Mouse (Mus musculus): ENCODE data around the gene Atp8b2. TPM values are rescaled to one million over a fixed set of nuclear protein-coding genes. Genes with fewer than 3 reads are reported as not detected.

Gene Atp8b2
- total and polyA plus RNA-seq, 3 experiments = 0.04 to 0.66 TPM; not detected in 1

- peaks cover 23% of the 10 kb centered on the region for H3K27me3 ChIP-seq (ENCODE audit: insufficient read depth, low read length)
Observed at GRCm38 (mm10) chr3:89907846-89908245, 55.5 kb downstream of the Atp8b2 start.

GRCm38 (mm10) chr3:89899511-89899908 is 63.8 kb downstream of the Atp8b2 start:
- DNase-seq (ENCODE audit: low spot score) = no peak
- no peak for TF ChIP-seq CTCF (IDR thresholded peaks at IDR 0.05; ENCODE audit: low read depth, low read length)
- no peak for TF ChIP-seq GATA2 (IDR thresholded peaks at IDR 0.05; ENCODE audit: borderline replicate concordance, low read depth, low read length)
- TF ChIP-seq GATA1 (IDR thresholded peaks at IDR 0.05; ENCODE audit: borderline replicate concordance, low read length) = no peak
- TF ChIP-seq TAL1 (conservative IDR thresholded peaks at IDR 0.05; ENCODE audit: low read depth, low read length) = no peak
- H3K36me3 ChIP-seq (replicated peaks) = no peaks in the 10 kb centered on the region
- no peak for ATAC-seq (ENCODE audit: extremely low read depth, insufficient number of reproducible peaks, low FRiP score, poor library complexity, severe bottlenecking)
- no peak overlapping the region for H3K4me3 ChIP-seq (ENCODE audit: low read depth, low read length)
- peaks cover 22% of the 10 kb centered on the region for H3K27me3 ChIP-seq (ENCODE audit: insufficient read depth, low read length)
- H3K4me1 ChIP-seq (ENCODE audit: insufficient read depth, low read depth, low read length) = no peaks in the 10 kb centered on the region
- no peaks in the 10 kb centered on the region for H3K9me3 ChIP-seq (replicated peaks)

More at GRCm38 (mm10) chr3:89907846-89908245, 55.5 kb downstream of the Atp8b2 start:
- Histone ChIP-seq H3K36me3 (replicated peaks) (no peaks in the 10 kb centered on the region), H3K4me1 (ENCODE audit: insufficient read depth, low read depth, low read length) (no peaks in the 10 kb centered on the region), H3K4me3 (ENCODE audit: low read depth, low read length) (no peak overlapping the region), H3K9me3 (replicated peaks) (no peaks in the 10 kb centered on the region)
- no peak for ATAC-seq (ENCODE audit: extremely low read depth, insufficient number of reproducible peaks, low FRiP score, poor library complexity, severe bottlenecking)
- no peak for TF ChIP-seq GATA2 (IDR thresholded peaks at IDR 0.05; ENCODE audit: borderline replicate concordance, low read depth, low read length)
- DNase-seq (ENCODE audit: low spot score) = no peak

- TF ChIP-seq POLR2AphosphoS5 (IDR thresholded peaks at IDR 0.05; ENCODE audit: insufficient replicate concordance, low read depth, low read length) = no peak
- TF ChIP-seq CTCF (IDR thresholded peaks at IDR 0.05; ENCODE audit: low read depth, low read length) = no peak
- TF ChIP-seq GATA1 (IDR thresholded peaks at IDR 0.05; ENCODE audit: borderline replicate concordance, low read length) = no peak
- TF ChIP-seq TAL1 (conservative IDR thresholded peaks at IDR 0.05; ENCODE audit: low read depth, low read length) = no peak
- TF ChIP-seq GATA2 (IDR thresholded peaks at IDR 0.05; ENCODE audit: borderline replicate concordance, low read depth, low read length) = no peak
- no peaks in the 10 kb centered on the region for H3K9me3 ChIP-seq (replicated peaks)
- no peak for ATAC-seq (ENCODE audit: extremely low read depth, insufficient number of reproducible peaks, low FRiP score, poor library complexity, severe bottlenecking)
- H3K4me3 ChIP-seq (ENCODE audit: low read depth, low read length) = no peak overlapping the region
- DNase-seq (ENCODE audit: low spot score) = no peak
- no peaks in the 10 kb centered on the region for H3K4me1 ChIP-seq (ENCODE audit: insufficient read depth, low read depth, low read length)
- H3K27me3 ChIP-seq (ENCODE audit: insufficient read depth, low read length) = peaks cover 22% of the 10 kb centered on the region
- no peaks in the 10 kb centered on the region for H3K36me3 ChIP-seq (replicated peaks)
Observed at GRCm38 (mm10) chr3:89898870-89899510, 64.3 kb downstream of the Atp8b2 start.

- Histone ChIP-seq H3K4me3 (ENCODE audit: low read depth, low read length) (no peak overlapping the region), H3K27me3 (ENCODE audit: insufficient read depth, low read length) (peaks cover 21% of the 10 kb centered on the region), H3K36me3 (replicated peaks) (no peaks in the 10 kb centered on the region), H3K4me1 (ENCODE audit: insufficient read depth, low read depth, low read length) (no peaks in the 10 kb centered on the region), H3K9me3 (replicated peaks) (no peaks in the 10 kb centered on the region)
- no peak for DNase-seq (ENCODE audit: low spot score)
- ATAC-seq (ENCODE audit: extremely low read depth, insufficient number of reproducible peaks, low FRiP score, poor library complexity, severe bottlenecking) = no peak
- TF ChIP-seq CTCF (IDR thresholded peaks at IDR 0.05; ENCODE audit: low read depth, low read length) (no peak), POLR2AphosphoS5 (IDR thresholded peaks at IDR 0.05; ENCODE audit: insufficient replicate concordance, low read depth, low read length) (no peak), TAL1 (conservative IDR thresholded peaks at IDR 0.05; ENCODE audit: low read depth, low read length) (no peak), GATA1 (IDR thresholded peaks at IDR 0.05; ENCODE audit: borderline replicate concordance, low read length) (no peak), GATA2 (IDR thresholded peaks at IDR 0.05; ENCODE audit: borderline replicate concordance, low read depth, low read length) (no peak)
Observed at GRCm38 (mm10) chr3:89898011-89898410, 65.3 kb downstream of the Atp8b2 start.

- H3K4me1 ChIP-seq (ENCODE audit: insufficient read depth, low read depth, low read length) = 0 out of 2 replicates have a peak, but pooled peaks cover 2% of the 10 kb centered on the region
- no peak for DNase-seq (ENCODE audit: low spot score)
- no peak overlapping the region for H3K4me3 ChIP-seq (ENCODE audit: low read depth, low read length)
- H3K9me3 ChIP-seq (replicated peaks) = no peaks in the 10 kb centered on the region
- TF ChIP-seq TAL1 (conservative IDR thresholded peaks at IDR 0.05; ENCODE audit: low read depth, low read length) = no peak
- no peak for TF ChIP-seq POLR2AphosphoS5 (IDR thresholded peaks at IDR 0.05; ENCODE audit: insufficient replicate concordance, low read depth, low read length)
- no peak for TF ChIP-seq CTCF (IDR thresholded peaks at IDR 0.05; ENCODE audit: low read depth, low read length)
- no peak for TF ChIP-seq GATA1 (IDR thresholded peaks at IDR 0.05; ENCODE audit: borderline replicate concordance, low read length)
- no peak for TF ChIP-seq GATA2 (IDR thresholded peaks at IDR 0.05; ENCODE audit: borderline replicate concordance, low read depth, low read length)
- peaks cover 18% of the 10 kb centered on the region for H3K27me3 ChIP-seq (ENCODE audit: insufficient read depth, low read length)
- H3K36me3 ChIP-seq (replicated peaks) = no peaks in the 10 kb centered on the region
- no peak for ATAC-seq (ENCODE audit: extremely low read depth, insufficient number of reproducible peaks, low FRiP score, poor library complexity, severe bottlenecking)
Observed at GRCm38 (mm10) chr3:89897204-89897796, 66.0 kb downstream of the Atp8b2 start.

GRCm38 (mm10) chr3:89896571-89896970 is 66.7 kb downstream of the Atp8b2 start:
- Histone ChIP-seq H3K9me3 (replicated peaks) (no peaks in the 10 kb centered on the region), H3K36me3 (replicated peaks) (no peaks in the 10 kb centered on the region), H3K4me1 (ENCODE audit: insufficient read depth, low read depth, low read length) (0 out of 2 replicates have a peak, but pooled peaks cover 2% of the 10 kb centered on the region), H3K4me3 (ENCODE audit: low read depth, low read length) (no peak overlapping the region), H3K27me3 (ENCODE audit: insufficient read depth, low read length) (peaks cover 18% of the 10 kb centered on the region)
- ATAC-seq (ENCODE audit: extremely low read depth, insufficient number of reproducible peaks, low FRiP score, poor library complexity, severe bottlenecking) (no peak), DNase-seq (ENCODE audit: low spot score) (no peak)
- TF ChIP-seq CTCF (IDR thresholded peaks at IDR 0.05; ENCODE audit: low read depth, low read length) (no peak), POLR2AphosphoS5 (IDR thresholded peaks at IDR 0.05; ENCODE audit: insufficient replicate concordance, low read depth, low read length) (no peak), GATA1 (IDR thresholded peaks at IDR 0.05; ENCODE audit: borderline replicate concordance, low read length) (no peak), GATA2 (IDR thresholded peaks at IDR 0.05; ENCODE audit: borderline replicate concordance, low read depth, low read length) (no peak), TAL1 (conservative IDR thresholded peaks at IDR 0.05; ENCODE audit: low read depth, low read length) (no peak)

Measured in G1E (cell line).